Mouse (Mus musculus) erythroblast, embryonic 14.5 days (primary cell): Measurements from ENCODE around the gene Gpc4. TPM values are rescaled to one million over a fixed set of nuclear protein-coding genes. Genes with fewer than 3 reads are reported as not detected.
A peak's percentile ranks its signal among the peaks of the same experiment; 100 is the strongest.

Experiments used
- H3K27me3 ChIP-seq: 2 replicates; pipeline ENCODE4 v1.6.1; 2012; ENCODE audit warnings: inconsistent platforms; ENCODE audit not compliant: control insufficient read depth
- H3K36me3 ChIP-seq: 2 replicates; pipeline ENCODE4 v1.6.1; 2012; ENCODE audit warnings: mild to moderate bottlenecking, inconsistent platforms; ENCODE audit not compliant: control insufficient read depth
- H3K4me1 ChIP-seq: 2 replicates; pipeline ENCODE4 v1.6.1; 2012; ENCODE audit warnings: inconsistent platforms; ENCODE audit not compliant: control insufficient read depth
- H3K4me3 ChIP-seq: replicated peaks from 2 replicates; pipeline ENCODE3; 2012; ENCODE audit warnings: moderate library complexity, mild to moderate bottlenecking, inconsistent platforms
- H3K9me3 ChIP-seq: 2 replicates; pipeline ENCODE4 v1.6.1; 2012; ENCODE audit warnings: low read length, inconsistent platforms, mixed read lengths; ENCODE audit not compliant: control insufficient read depth
- GATA1 ChIP-seq: IDR thresholded peaks from 2 replicates; pipeline ENCODE4 v1.6.1; 2012; ENCODE audit warnings: low read length, inconsistent platforms, mixed read lengths
- TAL1 ChIP-seq: IDR thresholded peaks from 3 replicates; pipeline ENCODE4 v1.6.1; 2012; ENCODE audit warnings: low read length, inconsistent platforms, mixed read lengths
- polyA plus RNA-seq: library from polyadenylated mRNA; stranded (reverse); fragments of >175 nt; gene quantifications from 2 replicates; pipeline ENCODE4 v1.2.3, GENCODE M21; 2012

Gpc4 gene
- polyA plus RNA-seq, 1 experiment = 0.23 TPM

GRCm38 (mm10) chrX:52167519-52168244, 2.6 kb upstream of the Gpc4 start:
- Histone ChIP-seq H3K4me1 (peaks cover 24% of the 10 kb centered on the region), H3K4me3 (no peak overlapping the region), H3K9me3 (peaks cover 12% of the 10 kb centered on the region), H3K27me3 (peaks cover 33% of the 10 kb centered on the region), H3K36me3 (no peaks in the 10 kb centered on the region)
- TF ChIP-seq GATA1 (no peak), TAL1 (no peak)

GRCm38 (mm10) chrX:52165555-52165938, 495 bp upstream of the Gpc4 start:
- H3K9me3 ChIP-seq = peaks cover 12% of the 10 kb centered on the region
- peaks cover 25% of the 10 kb centered on the region for H3K4me1 ChIP-seq
- no peaks in the 10 kb centered on the region for H3K36me3 ChIP-seq
- TF ChIP-seq GATA1 = no peak
- peaks cover 41% of the 10 kb centered on the region for H3K27me3 ChIP-seq
- H3K4me3 ChIP-seq = peak overlapping the region; percentile 71

GRCm38 (mm10) chrX:52164134-52164737, 816 bp downstream of the Gpc4 start:
- peak overlapping the region; percentile 71 for H3K4me3 ChIP-seq
- peaks cover 38% of the 10 kb centered on the region for H3K27me3 ChIP-seq
- H3K36me3 ChIP-seq = no peaks in the 10 kb centered on the region
- TF ChIP-seq TAL1 (no peak), GATA1 (no peak)
- H3K9me3 ChIP-seq = peaks cover 12% of the 10 kb centered on the region
- H3K4me1 ChIP-seq = peaks cover 25% of the 10 kb centered on the region

DNA sequence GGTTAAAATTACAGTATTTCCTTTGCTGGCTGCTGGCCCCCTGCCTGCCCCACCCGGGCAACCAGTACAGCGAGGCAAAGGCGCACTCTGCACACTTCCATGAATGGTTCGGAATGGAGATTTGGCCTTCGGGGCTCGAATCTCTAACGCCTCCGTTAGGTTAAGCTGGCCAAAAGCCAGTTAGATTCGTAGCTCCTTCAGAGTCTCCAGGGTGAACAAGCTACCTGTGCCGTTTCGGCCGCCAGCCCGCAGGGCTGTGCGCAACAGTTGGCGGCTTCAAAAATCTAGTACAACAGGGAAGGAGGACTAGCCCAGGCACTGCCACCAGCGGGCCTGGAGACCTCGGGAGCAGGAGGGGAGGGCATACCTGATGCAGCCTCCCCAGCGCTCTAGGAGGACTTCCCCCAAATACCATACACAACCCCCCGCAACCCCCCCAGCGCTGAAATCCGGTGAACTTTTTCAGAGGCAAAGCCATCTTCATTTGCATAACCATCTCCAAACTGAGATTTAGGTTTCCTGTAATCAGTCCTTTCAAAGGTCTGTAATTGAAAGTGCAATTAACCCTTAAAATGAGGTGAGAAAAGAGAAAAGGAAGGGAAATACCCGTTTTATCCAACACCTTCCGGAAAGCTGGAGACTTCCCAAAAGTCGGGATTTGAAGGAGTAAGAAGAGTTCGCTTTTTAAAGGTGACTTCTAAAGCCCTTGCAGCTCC, 1.5 kb downstream of the Gpc4 start:
- peaks cover 12% of the 10 kb centered on the region for H3K9me3 ChIP-seq
- H3K36me3 ChIP-seq = no peaks in the 10 kb centered on the region
- no peak for TF ChIP-seq GATA1
- TF ChIP-seq TAL1 = no peak
- peak overlapping the region; percentile 71 for H3K4me3 ChIP-seq
- H3K27me3 ChIP-seq = peaks cover 38% of the 10 kb centered on the region
- H3K4me1 ChIP-seq = peaks cover 25% of the 10 kb centered on the region

DNA sequence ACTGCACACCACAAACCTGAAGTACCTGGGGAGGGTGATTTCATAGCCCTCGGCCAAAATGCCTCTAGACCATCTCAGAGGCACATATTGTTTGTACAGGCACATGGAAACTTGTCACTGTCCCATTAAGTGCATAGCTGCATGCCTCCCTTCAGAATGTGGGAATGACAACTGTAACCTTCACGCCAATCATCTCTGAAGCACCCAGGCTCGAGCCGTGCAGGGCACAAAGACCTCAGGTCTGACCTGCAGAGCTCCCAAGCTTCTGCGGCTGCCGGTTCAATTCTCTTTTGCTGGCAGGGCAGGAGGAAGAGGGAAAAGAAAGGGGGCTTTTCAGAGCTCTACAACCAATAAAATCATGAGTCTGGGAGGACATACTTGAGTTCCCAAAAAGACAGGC, 2.3 kb downstream of the Gpc4 start:
- Histone ChIP-seq H3K36me3 (no peaks in the 10 kb centered on the region), H3K4me1 (peaks cover 25% of the 10 kb centered on the region), H3K27me3 (peaks cover 38% of the 10 kb centered on the region), H3K4me3 (no peak overlapping the region), H3K9me3 (peaks cover 12% of the 10 kb centered on the region)
- TF ChIP-seq TAL1 (no peak), GATA1 (no peak)

GRCm38 (mm10) chrX:52162206-52162605, 2.8 kb downstream of the Gpc4 start:
- Histone ChIP-seq H3K4me1 (peaks cover 25% of the 10 kb centered on the region), H3K27me3 (peaks cover 38% of the 10 kb centered on the region), H3K36me3 (no peaks in the 10 kb centered on the region), H3K9me3 (peaks cover 12% of the 10 kb centered on the region), H3K4me3 (no peak overlapping the region)
- no peak for TF ChIP-seq GATA1
- no peak for TF ChIP-seq TAL1

DNA sequence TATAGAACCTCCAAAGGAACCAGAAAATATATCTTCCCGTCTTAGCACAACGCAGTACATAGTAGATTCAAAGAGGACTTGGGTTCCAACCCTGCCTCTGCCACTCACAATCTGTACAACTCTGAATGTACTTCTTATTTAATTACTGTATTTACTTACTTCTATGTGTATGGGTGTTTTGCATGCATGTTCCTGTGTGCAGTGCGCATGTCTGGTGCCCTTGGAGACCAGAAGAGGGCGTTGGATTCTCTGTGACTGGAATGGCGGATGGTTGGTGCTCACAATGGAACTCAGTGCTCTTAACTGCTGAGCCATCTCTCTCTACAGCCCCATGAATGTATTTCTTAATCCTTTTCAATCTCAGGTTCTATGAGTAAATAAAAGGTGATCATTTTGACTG, 5.4 kb downstream of the Gpc4 start:
- Histone ChIP-seq H3K4me3 (no peak overlapping the region), H3K4me1 (peaks cover 14% of the 10 kb centered on the region), H3K9me3 (peaks cover 7% of the 10 kb centered on the region), H3K36me3 (no peaks in the 10 kb centered on the region), H3K27me3 (peaks cover 27% of the 10 kb centered on the region)
- TF ChIP-seq GATA1 = no peak
- TF ChIP-seq TAL1 = no peak

DNA sequence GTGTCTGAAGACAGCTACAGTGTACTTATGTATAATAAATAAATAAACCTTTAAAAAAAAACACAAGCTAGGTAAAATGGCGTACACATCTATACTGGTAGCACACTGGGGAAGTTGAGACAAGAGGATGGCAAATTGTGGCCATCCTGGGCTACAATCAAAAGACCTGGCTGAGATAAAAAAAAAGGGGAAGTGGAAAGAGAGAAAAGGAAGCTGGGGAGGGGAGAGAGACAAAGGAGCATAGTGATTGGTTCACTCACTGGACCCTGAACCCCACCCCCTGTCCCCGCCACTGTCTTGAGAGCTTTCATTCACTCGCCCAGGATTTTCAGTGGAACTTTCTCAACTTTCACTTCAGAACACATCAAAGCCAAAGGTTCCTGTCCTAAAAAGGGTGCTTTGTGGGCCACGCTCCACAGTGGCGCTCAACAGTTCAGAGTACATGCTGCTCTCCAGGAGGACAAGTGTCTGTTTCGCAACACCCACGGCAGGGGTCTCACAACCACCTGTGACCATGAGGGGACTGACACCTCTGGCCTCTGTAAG, 9.6 kb downstream of the Gpc4 start:
- Histone ChIP-seq H3K27me3 (no peaks in the 10 kb centered on the region), H3K4me3 (no peak overlapping the region), H3K36me3 (no peaks in the 10 kb centered on the region), H3K9me3 (no peaks in the 10 kb centered on the region), H3K4me1 (peaks cover 25% of the 10 kb centered on the region)
- TF ChIP-seq TAL1 (no peak), GATA1 (no peak)

- no peak for TF ChIP-seq TAL1
- no peak for TF ChIP-seq GATA1
- H3K36me3 ChIP-seq = no peaks in the 10 kb centered on the region
Measured at GRCm38 (mm10) chrX:52154821-52155220, 10.2 kb downstream of the Gpc4 start.

More at GRCm38 (mm10) chrX:52154821-52155220, 10.2 kb downstream of the Gpc4 start:
- H3K4me1 ChIP-seq = peaks cover 26% of the 10 kb centered on the region
- H3K9me3 ChIP-seq = no peaks in the 10 kb centered on the region
- H3K27me3 ChIP-seq = no peaks in the 10 kb centered on the region
- H3K4me3 ChIP-seq = no peak overlapping the region
